Mouse (Mus musculus) Muller cell, postnatal 12 days (primary cell): Measurements from ENCODE around the gene Arhgap17.

Experiments
- DNase-seq: peaks from one replicate; pipeline ENCODE4 v3.0.0-alpha.2; 2015; ENCODE audit errors: inconsistent ontology term

Gene Arhgap17

DNA sequence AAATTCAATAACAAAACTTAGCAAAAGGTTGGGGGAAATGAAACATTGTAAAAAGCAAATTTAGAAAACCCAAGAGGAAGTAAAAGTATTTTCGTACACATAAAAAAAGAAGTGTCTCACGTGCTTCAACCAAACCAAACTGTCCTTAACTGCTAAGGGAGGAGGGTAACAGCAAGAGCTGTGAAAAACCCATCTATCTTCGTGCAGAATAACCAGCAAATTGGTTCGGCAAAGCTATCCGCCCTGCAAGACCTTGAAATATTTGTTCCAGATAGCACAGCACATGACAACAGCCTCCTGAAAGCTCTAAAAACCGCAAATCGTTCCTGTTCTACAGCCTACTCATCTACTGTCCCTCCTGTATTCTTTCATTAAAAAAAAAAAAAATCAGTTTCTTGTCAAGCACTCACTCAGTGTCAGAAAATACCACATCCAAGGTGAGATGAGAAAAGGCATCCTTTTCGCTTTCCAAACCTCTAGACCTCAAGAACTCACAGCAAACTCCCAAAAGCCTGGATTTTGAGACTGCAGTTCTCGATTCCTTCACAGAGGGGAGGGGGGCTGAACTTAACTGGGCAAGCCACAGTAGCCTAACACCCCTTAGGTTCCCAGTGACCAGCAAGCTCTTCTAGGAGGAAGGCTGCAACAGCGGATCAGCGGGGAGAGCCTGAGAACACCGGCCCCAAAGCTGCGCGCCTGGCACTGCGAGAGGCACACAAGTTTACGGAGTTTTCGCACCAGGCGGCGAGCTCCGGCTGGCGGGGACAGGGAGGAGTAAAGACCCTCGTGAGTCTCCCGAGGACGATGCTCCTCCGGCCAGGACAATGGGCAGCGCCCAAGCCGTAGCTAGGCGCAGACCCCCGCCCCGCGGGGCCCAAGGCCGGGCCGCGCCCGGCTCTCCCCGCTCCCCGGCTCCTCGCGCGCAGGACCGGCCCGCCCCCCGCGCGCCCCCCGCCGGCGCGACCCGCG is 653 bp downstream of the Arhgap17 start:
- DNase-seq = peak; percentile 49

DNA sequence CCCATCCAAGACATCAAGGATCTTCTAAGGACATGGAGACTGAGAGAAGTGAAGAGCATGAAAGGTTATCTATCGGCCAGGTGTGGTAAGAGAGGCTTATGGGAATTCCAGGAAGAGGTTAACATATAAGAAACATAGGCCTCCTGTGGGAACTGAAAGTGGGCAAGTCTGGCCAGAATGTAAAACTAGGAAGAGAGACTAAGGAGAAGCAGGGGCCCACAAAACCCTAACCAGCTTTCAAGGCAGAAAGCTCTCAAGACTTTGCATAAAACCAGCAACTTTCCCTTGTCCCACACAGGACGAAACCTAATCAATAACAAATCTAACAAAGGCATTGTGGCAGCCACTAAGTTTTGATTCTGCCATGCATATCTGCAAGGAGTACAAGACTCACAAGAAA is 1.5 kb downstream of the Arhgap17 start:
- DNase-seq = no peak

DNA sequence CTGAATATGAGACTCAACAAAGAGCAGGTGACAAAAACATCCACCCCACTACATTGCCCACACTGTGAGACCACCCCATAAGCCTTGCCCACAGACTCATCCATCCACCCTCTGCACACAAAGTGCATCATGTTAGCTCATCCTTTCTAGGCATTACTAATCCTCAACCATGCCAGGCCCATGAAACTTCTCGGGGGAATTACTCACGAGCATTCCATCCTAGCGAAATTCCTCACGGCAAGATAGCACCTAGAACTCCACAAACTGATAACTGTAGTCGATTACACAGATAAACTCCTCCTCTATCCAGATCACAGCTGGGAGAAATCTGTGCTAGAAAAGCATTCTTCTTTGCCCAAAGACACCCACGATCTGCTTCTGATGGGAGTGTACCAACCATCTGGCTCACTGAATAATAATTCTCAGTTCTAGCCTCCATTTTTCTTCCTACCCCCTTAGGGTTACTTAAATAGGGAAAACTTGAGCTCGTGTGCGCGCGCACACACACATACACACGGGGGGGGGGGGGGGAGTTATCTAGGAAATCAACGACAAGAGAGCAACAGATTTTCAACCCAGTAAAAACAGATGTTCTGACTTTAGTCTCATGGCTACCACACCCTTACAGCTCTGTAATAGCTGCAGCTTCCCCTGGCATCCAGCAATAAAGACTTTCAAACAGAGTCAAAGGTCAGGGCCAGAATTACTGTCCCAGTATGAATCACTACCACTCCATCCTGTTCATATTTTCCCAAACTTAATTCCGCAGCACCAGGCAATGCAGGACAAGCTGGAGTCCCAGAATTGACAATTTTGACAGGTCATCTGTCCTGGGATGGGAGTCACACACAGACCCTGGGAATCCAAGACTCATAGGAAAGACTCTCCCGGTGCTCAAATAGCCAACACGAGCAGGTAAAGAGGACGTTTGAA is 2.2 kb downstream of the Arhgap17 start:
- DNase-seq = peak; percentile 43

DNA sequence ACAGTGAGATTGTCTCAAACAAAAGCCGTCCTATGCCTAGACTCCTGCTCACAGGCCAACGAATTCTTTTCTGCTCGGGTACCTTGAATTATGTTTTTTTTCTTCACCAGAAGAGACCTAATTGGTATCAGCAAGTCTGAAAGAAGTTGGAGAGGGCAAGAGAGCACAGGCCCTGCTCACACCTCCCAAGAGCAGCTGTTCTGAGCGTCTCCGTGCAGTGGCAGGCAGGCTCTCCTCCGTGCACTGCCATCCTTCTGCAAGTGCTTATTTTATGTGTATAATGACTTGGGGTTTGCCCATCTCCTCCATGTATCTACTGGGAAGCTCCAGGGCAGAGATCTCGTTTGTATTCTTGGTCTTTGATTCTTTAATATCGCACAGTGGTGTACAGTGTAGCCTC is 2.9 kb downstream of the Arhgap17 start:
- DNase-seq = peak; percentile 88

DNA sequence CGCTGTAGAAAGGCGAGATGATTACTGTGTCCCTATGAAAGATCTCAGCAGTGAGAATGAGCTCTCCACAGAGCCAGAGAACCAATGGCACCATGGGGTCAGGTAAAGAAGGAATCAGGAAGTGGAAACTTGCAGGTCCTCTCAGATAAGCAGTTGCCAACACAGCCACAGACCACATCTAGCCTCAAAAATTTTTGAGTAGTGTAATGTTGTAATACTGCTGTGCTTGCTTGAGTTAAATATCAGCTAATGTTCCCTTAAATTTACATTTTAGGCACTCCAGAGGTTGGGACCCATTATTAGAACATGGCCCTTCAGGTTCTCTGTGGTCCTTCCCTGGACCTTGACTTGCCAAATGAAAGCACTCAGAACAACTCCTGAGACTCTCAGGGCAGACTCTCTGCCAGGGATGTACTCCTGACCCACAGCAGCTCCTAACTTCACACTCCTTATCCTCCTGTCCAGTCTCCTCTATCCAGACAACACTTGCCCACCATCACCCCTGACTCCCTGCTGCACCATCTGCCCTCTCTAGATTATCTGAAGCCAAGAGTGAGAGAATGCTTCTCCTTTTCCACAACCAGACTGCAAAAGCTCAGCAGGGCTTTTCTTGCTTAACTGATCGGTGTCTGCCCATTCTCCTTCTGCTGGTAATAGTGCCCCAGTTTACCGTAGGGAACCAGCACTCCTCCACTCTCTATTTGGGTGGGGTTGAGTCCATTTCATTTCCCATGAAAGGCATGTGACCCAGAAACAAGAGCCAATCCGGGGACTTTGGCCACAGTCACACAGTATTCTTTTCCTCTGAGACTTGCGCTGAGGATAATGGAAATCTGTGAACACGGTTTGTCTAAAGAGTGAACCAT is 3.6 kb downstream of the Arhgap17 start:
- no peak for DNase-seq

DNA sequence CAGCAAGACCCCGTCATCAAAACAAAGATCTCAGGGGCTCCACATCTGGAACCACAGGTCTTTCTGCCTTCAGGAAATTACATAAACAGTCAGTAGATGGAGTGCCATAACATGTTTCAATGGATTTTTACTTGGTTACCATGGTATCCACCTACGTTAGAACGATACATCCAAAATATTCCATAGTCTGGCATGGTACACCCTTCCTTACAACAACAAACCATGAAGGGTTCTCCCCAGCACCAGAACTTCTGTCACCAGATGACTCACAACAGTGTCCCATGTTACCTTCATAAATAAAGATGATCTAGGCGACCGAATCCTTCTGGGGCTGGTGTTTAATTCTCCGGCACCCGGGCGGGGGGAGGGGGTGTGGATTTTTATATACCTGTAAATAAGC is 5.7 kb downstream of the Arhgap17 start:
- no peak for DNase-seq

DNA sequence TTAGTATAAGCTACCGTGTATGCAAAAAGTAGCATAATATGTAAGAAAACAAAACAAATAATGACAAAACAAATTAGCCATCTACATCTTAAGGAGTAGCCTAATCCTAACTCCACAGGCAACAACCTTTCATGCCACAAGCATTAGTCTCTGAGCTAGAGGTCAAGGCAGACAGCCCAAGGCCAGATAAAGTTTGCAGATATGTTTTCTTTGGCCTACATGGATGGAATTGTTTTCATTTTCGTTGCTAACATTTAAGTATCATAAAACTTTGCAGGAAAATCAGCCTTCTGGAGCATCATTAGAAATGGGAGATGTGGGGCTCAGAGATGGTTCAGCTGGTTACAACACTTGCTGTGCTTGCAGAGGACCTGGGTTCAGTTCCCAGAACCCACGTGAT is 6.9 kb downstream of the Arhgap17 start:
- no peak for DNase-seq

DNA sequence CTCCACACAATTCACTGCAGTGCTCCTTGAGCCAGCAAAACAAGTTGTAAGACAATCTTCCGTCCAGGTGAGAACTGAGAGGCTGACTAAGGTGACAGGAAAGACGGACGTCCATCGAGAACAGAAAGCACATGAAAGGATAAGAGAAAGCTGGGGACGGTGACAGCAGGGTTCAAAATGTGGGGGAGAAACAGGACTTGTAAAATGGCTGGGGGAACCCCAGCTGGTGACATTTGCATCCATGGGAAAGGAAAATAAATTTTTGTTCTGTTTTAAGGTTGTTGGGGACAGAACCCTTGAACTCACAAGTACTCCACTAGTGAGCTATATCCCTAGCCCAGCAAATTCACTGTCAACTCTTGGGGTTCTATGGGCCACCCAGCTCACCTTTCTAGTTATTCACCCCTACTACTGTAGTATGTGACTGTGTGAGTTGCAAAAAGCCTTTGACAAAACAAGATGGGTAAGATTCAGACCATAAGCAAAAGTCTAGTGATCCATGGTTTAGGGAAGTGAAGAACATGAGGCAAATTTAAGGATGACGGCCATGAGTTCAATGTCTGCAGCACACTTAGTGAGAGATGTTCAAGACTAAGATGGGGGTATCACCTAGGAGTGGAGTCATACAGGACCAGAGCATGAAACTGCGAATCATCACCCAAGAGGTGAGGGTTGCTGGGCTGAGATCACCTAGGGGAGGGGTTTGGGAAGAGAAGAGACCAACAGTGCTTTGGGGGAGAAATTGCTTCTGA is 8.3 kb downstream of the Arhgap17 start:
- DNase-seq = no peak

DNA sequence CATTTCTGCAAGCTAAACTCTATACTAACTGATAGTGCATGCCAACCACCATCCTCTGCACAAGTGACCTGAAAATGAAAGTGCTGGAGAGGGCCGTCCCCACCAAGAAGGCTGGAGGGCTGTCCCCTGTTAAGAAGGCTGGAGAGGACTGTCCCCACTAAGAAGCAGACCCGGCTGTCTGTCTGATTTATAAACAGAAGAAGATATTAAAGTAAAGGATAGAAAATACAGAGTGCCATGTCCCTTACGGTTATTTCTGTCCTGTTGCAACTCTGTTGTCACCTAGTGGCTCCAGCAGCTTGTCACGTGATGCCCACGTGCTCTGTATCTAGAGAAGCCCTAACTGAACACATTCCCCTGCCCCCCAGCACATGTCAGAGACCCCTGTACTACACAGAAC is 9.5 kb downstream of the Arhgap17 start:
- no peak for DNase-seq

DNA sequence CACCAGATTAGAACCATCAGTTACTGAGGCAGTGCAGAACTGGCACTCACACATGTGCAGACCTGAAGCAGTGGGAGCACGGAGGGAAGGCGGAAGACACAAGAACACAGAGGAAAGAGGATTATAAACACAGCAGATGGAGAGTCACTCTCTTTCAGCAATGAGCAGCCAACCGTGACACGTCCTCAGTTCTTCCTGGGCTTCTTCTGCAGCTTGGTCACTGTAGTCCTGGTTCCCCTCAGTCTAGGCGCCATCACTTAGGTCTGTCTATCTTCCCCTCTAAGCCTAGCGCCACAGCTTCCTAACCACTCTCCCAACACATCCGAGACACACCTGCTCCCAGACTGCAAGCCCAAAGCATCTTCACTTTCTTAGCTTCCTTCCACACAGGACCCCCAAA is 10.6 kb downstream of the Arhgap17 start:
- no peak for DNase-seq

DNA sequence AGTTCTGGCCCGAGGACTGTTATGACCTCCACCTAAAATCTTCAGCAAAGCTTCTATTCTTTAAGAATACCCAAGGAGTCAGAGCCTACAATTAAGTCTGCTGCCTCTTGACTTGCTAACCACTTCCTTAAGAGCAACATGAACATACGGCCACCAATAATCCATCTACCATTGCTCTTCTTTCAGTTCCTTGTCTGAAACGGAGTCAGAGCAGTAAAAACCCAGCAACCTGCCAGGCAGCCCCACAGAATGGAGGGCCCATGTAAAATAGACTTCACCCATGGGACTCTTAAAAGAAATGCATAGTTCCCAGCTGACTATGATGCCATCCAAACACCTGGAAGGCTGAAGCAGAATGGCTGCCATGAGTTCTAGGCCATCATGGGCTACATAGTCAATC is 13.6 kb downstream of the Arhgap17 start:
- DNase-seq = no peak

DNA sequence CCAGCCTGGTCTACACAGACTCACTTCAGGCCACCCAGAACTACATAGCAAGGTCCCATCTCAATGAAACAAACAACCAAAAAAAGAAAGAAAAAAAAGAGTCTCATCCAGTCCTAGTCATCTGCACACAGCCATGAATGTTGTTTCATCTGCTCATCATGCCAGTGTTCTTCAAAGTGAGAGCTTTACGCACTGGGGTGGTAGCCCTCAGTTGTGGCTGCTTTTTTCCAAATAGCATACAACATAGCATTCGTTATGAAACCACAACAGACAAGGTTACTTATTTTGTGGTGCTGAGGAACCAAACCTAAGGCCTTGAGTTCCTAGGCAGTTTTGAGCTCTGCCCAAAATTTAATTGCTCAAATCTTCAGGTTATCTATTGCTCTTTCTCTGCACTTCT is 14.9 kb downstream of the Arhgap17 start:
- DNase-seq = no peak

DNA sequence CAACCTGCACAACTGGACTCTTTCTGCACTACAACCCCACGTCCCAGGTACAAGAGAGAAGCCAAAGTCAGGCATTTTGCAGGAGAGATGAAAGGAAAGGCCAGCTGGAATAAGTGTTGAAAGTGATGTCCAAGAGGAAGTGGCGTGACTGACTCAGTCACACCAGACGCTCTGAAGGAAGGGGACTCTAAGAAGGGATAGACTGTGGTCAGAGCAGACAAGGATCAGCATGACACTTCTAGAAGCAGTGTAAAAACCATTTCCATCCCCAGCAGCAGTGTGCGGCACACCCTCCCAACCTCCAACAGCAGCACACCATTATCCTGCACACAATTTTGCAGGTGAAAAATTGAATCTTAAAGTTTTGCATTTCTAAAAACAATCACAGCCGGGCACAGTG is 15.3 kb downstream of the Arhgap17 start:
- no peak for DNase-seq

DNA sequence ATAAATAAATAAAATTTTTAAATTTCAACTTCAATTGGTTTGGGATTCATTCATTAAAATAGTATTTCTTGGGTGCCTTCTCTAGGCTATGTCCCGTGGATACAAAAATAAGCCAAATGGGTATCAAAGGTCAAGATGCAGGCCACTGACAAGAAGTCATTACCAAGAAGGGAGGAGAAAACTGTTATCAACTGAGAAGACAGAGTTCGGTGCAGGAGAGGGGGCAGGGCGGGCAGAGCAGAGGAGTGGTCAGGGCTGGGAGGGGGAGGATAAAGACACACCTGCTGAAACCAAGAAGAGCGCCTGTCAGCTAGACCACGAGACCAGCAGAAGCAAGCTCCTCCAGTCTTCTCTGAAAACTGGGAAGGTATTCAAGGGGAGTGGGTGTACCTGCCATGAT is 15.8 kb downstream of the Arhgap17 start:
- no peak for DNase-seq

DNA sequence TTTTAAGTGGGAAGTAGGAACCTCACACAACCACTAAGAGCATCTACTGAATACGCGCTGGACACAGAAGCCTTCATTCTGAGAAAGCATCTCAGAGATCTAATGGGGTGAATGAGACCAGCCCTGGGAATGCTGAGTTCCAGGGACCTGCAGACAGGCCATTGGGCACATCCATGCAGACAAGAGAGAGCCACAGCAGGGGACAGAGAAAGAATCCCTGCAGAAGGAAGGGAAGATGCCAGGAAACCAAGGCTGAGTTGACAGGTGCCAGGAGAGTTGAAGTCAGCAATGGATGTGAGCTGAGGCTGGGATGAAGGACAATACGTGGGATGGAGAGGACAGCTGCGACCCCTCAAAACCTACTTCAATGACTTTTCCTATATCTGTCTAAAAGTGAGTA is 16.6 kb downstream of the Arhgap17 start:
- no peak for DNase-seq

DNA sequence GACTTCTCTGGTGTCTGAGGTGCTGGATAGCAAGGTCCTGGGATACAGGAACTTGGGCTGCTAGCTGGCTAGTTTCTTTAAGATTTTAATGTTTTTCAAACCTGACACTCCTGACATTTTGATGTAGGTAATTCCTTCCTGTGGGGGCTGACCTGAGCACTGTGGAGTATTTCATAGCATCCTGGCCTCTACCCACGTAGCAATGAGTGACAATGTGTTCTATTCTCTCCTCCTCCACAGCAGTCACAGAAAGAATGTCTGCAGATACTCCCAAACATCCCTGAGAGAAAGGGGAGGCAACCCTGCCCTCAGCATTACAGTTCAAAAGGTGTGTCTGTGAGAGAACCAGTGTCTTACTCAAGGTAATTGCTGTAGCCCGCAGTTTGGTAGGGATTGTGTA is 19.5 kb downstream of the Arhgap17 start:
- DNase-seq = no peak

DNA sequence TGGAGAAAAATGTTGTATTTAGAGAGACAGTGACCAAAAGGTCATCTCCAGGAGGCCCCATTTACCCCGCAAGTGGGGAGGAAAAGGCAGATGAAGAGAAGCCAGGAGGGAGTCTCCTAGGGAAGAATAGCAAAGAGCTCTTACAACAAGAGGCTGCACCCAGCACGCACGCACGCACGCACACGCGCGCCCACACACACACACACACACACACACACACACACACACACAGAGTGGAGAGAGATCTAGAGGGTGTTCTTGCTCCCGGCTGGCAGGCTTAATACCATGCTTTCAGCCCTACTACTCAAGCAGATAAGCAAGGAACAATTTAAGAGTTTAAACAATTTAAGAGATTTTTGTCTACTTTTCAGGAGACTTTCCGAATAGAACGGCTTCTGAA is 19.9 kb downstream of the Arhgap17 start:
- no peak for DNase-seq

DNA sequence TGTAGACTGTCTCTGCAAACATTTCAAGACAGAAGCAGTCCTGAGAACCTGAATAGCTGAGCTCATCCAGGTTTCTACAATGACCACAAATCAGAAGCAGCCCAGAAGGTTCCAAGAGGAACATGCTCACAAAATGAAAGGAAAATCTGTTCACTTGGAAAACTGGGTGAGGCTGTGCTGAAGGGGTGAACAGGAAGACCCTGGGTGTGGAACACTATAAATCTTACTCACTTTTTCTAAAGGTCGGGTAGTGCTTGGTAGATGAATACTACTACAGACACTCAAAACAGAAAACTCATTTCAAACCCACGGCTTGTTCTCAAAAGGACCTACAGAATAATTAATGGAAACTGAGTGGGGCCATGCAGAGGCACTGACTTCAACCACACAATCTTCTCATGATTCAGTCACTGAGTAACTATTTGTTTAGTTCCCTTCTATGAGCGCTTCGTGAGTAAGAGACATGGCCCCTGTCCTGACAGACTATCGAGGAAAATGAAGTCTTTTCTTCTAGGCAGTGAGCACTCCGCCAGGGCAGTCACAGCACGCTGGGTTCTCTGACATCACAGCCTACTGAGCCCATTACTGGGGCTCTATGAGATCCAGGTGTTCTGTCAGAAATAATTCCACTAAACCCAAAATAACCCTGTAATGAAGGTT is 23.0 kb downstream of the Arhgap17 start:
- no peak for DNase-seq

DNA sequence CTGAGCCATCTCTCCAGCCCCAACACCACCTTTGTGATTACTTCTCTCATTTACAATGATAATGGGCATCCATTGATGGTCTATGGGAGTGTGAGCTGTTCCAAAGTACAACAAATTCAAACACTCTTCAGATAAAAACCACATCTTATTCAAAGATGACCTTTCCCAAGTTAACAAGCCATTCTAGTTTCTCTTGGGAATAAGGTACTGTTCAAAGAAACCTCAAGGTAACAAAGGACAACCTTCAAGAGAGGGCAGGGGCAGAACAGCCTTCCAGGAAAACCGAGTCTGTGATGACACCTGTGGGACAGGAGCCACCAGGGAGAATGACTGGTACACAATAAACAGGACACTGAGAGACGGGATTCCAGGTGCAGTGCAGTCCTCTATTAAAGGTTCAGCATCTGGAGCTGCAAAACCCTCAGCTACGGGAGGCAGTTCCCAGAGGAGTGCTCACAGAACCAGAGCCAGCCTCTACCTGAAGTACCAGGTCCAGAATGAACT is 24.6 kb downstream of the Arhgap17 start:
- no peak for DNase-seq

DNA sequence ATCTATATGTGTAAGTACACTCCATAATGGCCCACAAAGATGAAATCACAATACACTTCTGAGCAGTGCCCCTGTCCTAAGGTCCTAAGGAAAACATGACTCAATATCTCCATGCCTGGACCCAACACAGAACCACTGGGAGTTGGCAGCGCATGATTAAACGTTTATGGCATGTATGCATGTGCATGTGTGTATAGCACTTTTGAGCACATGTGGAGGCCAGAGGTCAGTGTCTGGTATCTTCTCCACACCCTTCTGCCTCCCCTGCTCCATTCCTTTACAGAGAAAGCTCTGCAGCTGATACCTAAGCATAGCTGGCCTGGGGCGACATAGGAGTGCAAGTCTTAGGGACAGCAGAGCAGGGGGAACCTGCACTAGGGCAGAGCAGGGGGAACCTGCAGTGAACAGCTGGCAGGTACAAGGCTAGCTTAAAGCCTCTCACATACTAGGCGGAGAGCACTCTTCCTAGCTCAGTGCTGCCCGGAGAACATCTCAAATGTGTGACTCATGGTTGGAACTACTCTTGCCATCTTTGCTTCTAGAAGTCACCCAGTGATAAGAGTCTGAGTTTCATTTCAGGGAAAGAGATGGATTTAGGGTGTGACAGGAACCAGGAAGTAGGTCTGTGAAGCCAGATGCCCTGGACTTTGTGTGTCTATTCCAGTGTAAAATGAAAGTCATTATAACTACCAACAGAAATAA is 25.5 kb downstream of the Arhgap17 start:
- no peak for DNase-seq
